Mouse (Mus musculus) lung, postnatal 25 days (tissue): ENCODE measurements around the gene Dcst2.

ENCODE experiments used
- DNase-seq: peaks from one replicate; pipeline ENCODE4 v3.0.0; 2022; ENCODE audit warnings: low spot score

Dcst2 gene

GRCm38 (mm10) chr3:89361675-89362074 is at the start of gene Dcst2:
Gene Dcst2 (plus strand): TSS chr3:89361975.
- DNase-seq = no peak

GRCm38 (mm10) chr3:89314340-89314739 is 47.4 kb upstream of the Dcst2 start:
- peak; percentile 87 for DNase-seq

GRCm38 (mm10) chr3:89314791-89315190 is 47.0 kb upstream of the Dcst2 start:
- no peak for DNase-seq

- peak; percentile 81 for DNase-seq
Measured at GRCm38 (mm10) chr3:89315195-89315929, 46.4 kb upstream of the Dcst2 start.

DNA sequence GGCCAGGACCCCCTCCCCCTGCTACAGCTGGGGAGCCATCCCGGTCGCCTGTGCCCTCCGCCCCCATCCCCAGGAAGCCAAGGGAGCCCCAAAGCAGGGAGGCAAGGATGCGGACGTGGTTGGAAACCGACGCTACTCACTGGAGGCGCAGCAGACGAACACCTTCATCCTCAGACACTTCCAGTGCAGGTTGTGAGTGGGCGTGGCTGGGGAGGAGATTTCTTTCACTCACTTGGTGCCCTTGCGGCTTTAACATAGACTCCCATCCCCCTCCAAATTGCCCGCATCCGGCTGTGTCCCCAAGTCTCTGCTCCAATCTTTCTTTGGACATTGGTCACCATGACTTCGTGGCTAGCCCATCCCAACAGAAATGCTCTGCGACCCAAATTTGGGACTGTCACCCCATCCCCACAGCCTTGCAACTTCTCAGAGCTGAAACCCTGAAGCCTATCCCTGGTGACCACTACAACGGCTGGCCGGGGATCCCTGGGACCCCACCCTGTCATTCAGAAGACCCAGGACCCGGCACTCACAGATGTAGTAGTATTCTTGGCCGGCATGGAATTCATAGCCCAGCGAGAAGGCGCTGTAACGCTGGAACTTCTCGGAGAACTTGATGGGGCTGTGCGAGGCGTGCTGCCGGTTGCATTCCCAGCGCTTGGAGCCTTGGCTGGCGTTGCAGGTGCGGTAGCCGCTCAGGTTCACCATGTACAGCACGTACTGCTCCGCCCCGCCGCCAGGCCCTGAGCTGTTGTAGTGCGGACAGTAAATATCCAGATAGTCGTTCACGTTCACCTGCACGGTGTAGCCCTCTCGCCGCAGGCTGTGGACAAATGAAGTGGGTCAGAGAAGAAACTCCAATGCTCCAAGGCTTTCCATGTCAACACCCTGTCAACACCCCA is 45.6 kb upstream of the Dcst2 start:
- no peak for DNase-seq

DNA sequence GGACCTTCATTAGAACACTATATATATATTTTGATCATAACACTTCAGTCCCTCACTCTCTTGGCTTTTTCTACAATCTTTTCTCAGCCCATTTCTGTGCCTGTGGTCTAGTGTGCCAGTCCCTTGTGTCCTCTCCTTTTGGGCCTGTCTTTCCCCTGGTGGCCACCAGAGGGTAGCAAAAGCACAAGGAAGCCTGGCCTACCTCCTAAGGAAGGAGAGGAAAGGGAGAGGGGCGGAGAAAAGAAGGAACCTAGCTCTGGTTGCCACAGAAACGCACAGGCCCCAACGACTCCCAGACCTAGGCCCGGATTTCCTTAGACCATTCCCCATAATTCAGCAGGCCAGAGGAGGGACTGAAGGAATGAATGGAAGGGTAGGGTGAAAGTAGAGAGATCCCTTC is 44.9 kb upstream of the Dcst2 start:
- peak; percentile 91 for DNase-seq

GRCm38 (mm10) chr3:89317246-89317645 is 44.5 kb upstream of the Dcst2 start:
- DNase-seq = no peak

DNA sequence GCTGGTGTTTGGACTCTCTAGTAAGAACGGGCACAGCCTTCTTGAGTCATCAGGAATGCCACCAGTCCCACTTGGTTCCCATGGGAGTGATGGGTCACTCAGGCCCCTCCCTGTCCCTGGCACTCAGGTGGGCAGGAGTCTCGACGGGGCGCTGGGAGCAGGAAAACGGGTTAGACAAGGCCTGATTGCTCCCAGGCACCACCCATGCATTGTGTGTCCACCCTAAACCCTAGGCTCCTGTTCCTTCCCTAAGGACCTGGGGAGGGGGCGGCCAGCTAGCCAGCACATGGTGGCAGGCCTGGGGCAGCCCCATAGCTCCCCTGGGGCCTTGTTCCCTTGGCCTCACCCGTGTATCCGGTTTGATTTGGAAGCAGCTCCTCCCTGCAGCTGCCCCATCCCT is 43.5 kb upstream of the Dcst2 start:
- DNase-seq = no peak

DNA sequence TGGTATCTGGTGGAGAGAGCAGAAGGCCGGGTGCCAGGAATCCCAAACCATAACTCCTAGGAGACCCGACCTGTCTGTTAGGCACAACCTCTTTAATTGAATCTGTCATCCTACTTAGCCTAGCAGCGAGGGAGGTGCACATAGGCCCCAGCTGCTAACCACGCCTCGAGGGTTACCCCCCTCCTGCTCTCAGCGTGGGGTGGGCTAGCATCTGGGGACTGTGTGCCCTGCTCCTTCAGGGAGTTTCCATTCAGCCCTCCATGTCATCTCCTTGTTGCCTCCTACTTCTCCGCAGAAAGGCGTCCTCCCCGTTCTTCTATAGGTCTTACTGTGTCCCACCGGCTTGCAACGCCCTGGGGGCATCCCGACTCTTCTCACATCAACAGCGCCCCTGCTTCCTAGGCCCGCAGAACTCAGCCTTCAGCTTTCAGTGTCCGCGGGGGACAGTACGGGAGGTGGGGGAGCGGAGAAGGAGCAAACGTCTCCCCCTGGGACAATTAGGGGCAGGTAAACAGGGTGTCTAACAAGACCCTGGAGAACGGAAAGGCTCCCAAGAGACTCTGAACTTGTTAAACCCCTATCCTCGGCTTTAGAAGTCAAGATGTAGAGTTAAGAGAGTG is 42.7 kb upstream of the Dcst2 start:
- no peak for DNase-seq

DNA sequence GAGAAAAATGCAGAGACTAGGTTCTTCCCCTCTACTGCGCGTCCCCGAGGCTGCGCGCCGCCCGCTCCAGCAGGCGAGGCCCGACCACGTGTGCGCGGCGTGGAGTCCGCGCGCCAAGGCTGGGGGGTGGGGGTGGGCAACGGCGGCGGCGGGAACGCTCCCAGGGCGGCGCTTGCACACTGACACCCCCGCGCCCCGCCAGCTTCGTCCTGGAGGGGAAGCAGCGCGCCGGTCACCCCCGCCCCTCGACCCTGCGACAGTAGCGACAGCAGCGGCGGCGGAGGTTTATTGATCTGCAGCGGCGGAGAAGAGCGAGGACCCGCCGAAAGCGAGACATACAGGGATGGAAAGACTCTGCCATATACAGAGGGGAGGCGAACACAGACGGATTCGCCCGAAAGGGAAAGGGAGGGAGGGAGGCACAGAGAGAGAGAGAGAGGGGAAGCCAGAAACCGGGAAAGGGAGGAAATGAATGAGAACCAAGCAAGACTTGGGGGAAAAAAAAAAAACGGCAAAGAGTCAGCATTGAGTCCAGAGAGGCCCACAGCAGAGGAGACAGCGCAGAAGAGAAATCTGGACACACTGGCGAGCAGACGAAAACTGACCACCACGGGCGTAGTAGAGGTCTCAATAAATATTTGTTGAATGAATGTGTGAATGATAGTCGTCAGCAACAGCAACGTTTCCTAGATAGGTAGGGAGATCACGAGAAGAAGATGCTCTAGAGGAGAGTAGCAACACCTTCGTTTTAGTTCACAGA is 42.0 kb upstream of the Dcst2 start:
- DNase-seq = no peak

- no peak for DNase-seq
Measured at GRCm38 (mm10) chr3:89320581-89321182, 41.1 kb upstream of the Dcst2 start.

- no peak for DNase-seq
Measured at GRCm38 (mm10) chr3:89321183-89322130, 40.3 kb upstream of the Dcst2 start.

- DNase-seq = no peak
Measured at GRCm38 (mm10) chr3:89322131-89322500, 39.7 kb upstream of the Dcst2 start.

GRCm38 (mm10) chr3:89322514-89323165 is 39.1 kb upstream of the Dcst2 start, which contains the start of gene Efna3:
Gene Efna3 (minus strand): TSS chr3:89322965.
- no peak for DNase-seq

- DNase-seq = no peak
Measured at GRCm38 (mm10) chr3:89325882-89326281, 35.9 kb upstream of the Dcst2 start.

DNA sequence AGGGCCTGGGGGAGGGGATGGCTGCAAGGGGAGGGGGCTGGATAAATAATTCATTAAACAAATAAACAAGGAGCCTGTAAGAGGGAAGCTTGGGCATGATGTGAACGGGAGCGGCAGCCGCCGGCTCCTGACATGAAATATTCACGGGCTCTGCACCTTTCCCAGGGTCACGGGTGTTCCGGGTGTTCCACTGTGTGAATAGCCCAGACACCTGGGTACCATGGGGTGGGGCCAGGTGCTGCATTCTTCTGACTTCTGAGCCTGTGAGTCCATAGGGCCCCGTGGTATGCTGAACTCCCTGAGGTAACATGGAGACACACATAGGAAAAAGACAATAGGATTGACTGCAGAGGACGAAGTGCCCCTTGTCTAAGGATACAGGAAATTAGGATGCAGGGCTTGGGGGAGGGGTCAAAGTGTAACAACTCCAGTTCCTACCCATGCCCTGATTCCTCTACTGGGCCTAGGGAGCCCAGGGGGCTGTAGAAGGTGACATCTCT is 34.4 kb upstream of the Dcst2 start:
- DNase-seq = no peak

GRCm38 (mm10) chr3:89328623-89329022 is 33.2 kb upstream of the Dcst2 start:
- DNase-seq = no peak

- DNase-seq = no peak
Measured at GRCm38 (mm10) chr3:89330346-89330745, 31.4 kb upstream of the Dcst2 start.

DNA sequence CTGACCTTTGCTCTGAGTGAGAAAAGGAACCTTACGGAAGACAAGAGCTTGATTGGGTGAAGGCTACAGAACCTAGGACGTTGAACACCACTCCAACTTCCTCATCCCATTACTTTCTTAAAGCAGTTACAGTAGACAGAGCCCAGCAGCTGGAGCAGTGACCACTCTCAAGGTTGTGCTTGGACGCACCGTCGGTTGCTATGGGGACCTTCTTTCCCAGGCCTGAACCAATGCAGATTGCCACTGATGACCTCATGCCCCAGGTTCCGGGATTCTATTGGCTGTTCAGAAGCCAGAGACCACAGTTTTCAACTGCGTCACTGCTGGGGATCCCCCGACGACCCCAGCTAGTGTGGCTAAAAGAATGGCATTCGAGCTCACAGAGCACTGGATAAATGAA is 30.8 kb upstream of the Dcst2 start:
- DNase-seq = no peak

DNA sequence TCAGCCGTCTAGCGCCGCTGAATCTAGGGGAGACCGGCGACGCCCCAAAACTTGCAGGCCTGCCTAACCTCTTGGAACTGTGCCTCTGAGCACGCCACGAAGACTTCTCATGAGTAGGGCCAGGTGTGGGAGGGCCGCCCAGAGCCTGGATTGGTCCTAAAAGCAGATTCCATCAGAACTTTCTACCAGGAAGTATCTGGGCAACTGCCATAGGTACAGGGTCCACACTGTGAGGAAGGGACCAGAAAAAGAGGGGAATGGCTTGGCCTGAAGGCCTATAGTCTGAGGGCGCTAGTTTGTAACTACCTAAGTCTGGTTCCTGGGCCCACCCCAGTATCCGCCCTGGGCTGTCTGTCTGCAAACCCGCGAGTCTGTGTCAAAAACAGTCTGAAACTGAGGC is 30.2 kb upstream of the Dcst2 start:
- no peak for DNase-seq
